Mouse (Mus musculus) left cerebral cortex, adult 2 months (tissue): ENCODE measurements around the gene Vps26a. TPM values are rescaled to one million over a fixed set of nuclear protein-coding genes. Genes with fewer than 3 reads are reported as not detected.

Source experiments
- DNase-seq, 2 experiments: peaks; one replicate each; pipeline ENCODE4 v3.0.0; 2021 to 2022; ENCODE audit warnings: low spot score in 2 of 2, mixed read lengths in 1 of 2; ENCODE audit errors: extremely low spot score in 1 of 2
- H3K27ac ChIP-seq: fragments of 200-600 bp; 2 replicates; pipeline ENCODE4 v1.8.1; 2022
- H3K4me3 ChIP-seq: fragments of 200-600 bp; 2 replicates; pipeline ENCODE4 v1.8.1; 2022
- CTCF ChIP-seq: fragments of 200-600 bp; IDR thresholded peaks from 2 replicates; pipeline ENCODE4 v1.8.1; 2022; ENCODE audit warnings: antibody characterized with exemption, mild to moderate bottlenecking, moderate library complexity
- intact Hi-C: fragments of 180-260 bp; cut with DNase I; formaldehyde crosslinking; loops from one replicate; pipeline ENCODE4 v1.15.1; 2025
- total RNA-seq, 2 experiments: library from RNA; stranded (reverse); gene quantifications; 2 replicates each; pipeline ENCODE4 v1.2.3; 2021

Gene Vps26a
- total RNA-seq, 2 experiments from 2014 or later = 46.9 to 47.4 TPM

DNA sequence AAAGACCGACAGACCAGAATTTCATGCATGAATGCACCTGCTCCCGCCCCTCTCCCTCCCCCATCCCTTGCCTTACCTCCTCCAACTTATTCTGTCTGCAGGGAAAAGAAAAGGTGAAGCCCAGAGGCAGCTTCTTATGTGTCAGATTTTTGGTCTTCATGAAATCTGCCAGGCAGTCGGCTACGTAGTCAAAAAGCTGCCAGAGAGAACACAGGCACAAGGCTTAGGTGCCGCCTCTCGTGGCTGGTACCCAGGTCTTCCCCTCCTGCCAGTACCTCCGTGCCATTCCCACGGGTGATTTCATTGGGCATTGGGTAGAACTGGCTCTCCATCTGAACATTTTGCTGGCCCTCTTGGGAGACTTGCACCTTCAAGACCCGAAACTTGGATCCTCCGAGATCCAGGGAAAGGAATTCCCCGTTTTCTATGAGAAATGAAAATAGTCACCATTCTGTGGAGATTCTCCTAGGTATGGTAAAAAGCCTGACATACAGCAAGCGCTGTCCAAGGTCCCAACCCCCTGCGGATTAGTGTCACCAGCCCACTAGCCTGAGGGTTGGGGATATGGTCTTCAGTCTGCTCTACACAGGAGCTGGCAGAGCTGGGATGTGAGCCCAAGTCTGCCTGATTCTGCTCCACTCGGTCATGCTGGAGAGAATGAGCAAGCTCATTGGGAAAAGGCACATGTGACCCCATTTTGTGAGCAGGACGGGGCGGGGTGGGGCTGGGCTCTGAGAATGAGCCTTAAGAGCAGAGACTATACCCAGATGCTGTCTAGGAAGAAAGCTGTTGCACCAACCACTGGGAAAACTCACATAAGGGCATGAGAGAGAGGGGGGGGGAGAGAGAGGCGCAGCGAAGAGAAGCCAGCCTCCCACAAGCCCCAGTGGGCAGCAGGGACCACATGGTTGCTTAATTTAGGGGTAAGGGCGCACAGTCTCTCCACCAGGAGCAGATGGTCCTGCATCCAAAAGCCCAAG lies 74.9 kb downstream of the Vps26a start:
- no peak for TF ChIP-seq CTCF
- intact Hi-C loops = loop anchor here (1.0 to 5.0 kb wide), 3 partner anchors 69 to 225 kb away; no protein-coding TSS in a partner anchor
- DNase-seq = peak in 1 of 2 experiments; percentile 28
- peak overlapping the region; percentile 23 for H3K4me3 ChIP-seq
- H3K27ac ChIP-seq = peak overlapping the region; percentile 76

GRCm38 (mm10) chr10:62410943-62411342 lies 75.7 kb downstream of the Vps26a start:
- intact Hi-C loops = loop anchor here (1.0 to 5.0 kb wide), 3 partner anchors 69 to 224 kb away; no protein-coding TSS in a partner anchor
- peak overlapping the region; percentile 76 for H3K27ac ChIP-seq
- peak; percentile 84 for TF ChIP-seq CTCF
- DNase-seq = peak; percentile 62 to 76
- peak overlapping the region; percentile 23 for H3K4me3 ChIP-seq

Other genes with a start within 250 kb of the Vps26a start
- gene Tacr2, start 234.4 kb downstream of the Vps26a start, total RNA-seq = under 1 TPM in 1 of 2 experiments, not detected in 1; 0.34 TPM
- 100 to 1,000 TPM; 298 to 310 TPM for gene Hk1, start 106.9 kb downstream of the Vps26a start, total RNA-seq
- gene Hkdc1, start 64.3 kb downstream of the Vps26a start, total RNA-seq = 10 to 100 TPM; 10.1 to 11.4 TPM
- gene 4930507D05Rik, start 37.3 kb downstream of the Vps26a start, total RNA-seq = 1 to 10 TPM; 1.1 to 1.4 TPM
- gene Supv3l1, start 37.1 kb downstream of the Vps26a start, total RNA-seq = 10 to 100 TPM; 21.8 to 24.8 TPM
- 1 to 10 TPM; 7.1 to 9.7 TPM for gene Srgn, start 40.6 kb upstream of the Vps26a start, total RNA-seq
- 100 to 1,000 TPM; 180 to 185 TPM for gene Kif1bp, start 91.7 kb upstream of the Vps26a start, total RNA-seq
- 10 to 100 TPM; 21.1 to 21.8 TPM for gene Ddx21, start 115.5 kb upstream of the Vps26a start, total RNA-seq
- 10 to 100 TPM; 86.3 to 91.1 TPM for gene Ddx50, start 164.4 kb upstream of the Vps26a start, total RNA-seq
- gene Stox1, start 239.3 kb upstream of the Vps26a start, total RNA-seq = 1 to 10 TPM; 4.2 to 5.8 TPM